Mouse (Mus musculus): Measurements from ENCODE around the gene Fxyd2.

DNA sequence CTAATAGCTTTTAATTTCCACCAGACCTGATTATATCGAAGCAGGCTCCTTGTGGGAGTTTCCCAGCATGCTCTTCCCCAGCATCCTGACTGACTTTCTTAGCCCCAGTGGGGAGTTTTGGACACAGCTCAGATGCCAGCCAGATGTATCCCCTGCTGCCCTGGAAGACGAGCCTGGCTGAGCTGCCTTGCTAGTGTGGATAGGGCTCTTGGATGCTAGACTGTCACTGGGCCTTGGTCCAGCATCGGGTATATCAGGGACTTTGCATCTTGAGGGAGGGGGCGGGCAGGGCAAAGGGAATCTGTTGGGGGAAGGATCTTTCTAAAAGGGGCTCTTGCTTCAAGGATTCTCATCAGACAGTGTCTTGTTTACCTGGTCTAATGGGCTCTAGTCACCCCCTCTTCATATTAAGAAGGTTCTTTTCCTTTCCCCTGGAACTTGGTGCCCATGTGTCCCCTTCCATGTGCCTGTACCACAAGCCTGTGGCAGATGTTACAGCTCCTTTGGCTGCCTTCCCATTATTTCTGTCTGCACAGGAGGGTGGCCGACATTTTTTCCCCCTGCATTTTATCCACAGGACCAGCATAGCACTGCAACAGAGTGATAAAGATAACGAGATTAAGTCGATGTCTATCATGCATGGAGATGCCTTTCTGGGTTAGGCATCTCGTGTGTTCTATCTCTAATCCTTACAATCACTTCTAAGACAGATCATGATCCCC lies 55.6 kb downstream of the Fxyd2 start:
- TF ChIP-seq POLR2A (IDR thresholded peaks at IDR 0.05; ENCODE audit: control insufficient read depth, extremely low read depth, insufficient read depth, low read length, poor library complexity) = no peak
- TF ChIP-seq CTCF (IDR thresholded peaks at IDR 0.05; ENCODE audit: borderline replicate concordance, control insufficient read depth, extremely low read depth, insufficient read depth, low read length, poor library complexity) = no peak
